Mouse (Mus musculus): ENCODE results near the gene Itpkb. TPM values are rescaled to one million over a fixed set of nuclear protein-coding genes. Genes with fewer than 3 reads are reported as not detected.

Gene Itpkb
- polyA plus RNA-seq, 1 experiment from 2014 or later, result 3.7 TPM

GRCm38 (mm10) chr1:180343434-180344210 lies 13.3 kb downstream of the Itpkb start:
- ATAC-seq (ENCODE audit: low FRiP score, low TSS enrichment), result no peak
- no peak overlapping the region for H3K9ac ChIP-seq (ENCODE audit: low read length)
- H3K27me3 ChIP-seq (ENCODE audit: control insufficient read depth, insufficient read depth, low read length), result no peaks in the 10 kb centered on the region
- TF ChIP-seq CTCF (IDR thresholded peaks at IDR 0.05; ENCODE audit: low read depth) (no peak), EP300 (optimal IDR thresholded peaks at IDR 0.05) (no peak)
- no peaks in the 10 kb centered on the region for H3K9me3 ChIP-seq (ENCODE audit: control insufficient read depth, low read length)
- H3K4me2 ChIP-seq (replicated peaks; ENCODE audit: low read depth), result no peak overlapping the region
- H3K27ac ChIP-seq (replicated peaks), result no peak overlapping the region
- peaks cover 3% of the 10 kb centered on the region; the same call in 1 of the 2 replicates for H3K4me1 ChIP-seq (replicated peaks; ENCODE audit: control insufficient read depth, insufficient read depth)
- 38% methylated on average over 8 of the region's 8 CpGs for WGBS
- H3K4me3 ChIP-seq (ENCODE audit: low read depth, low read length), result no peak overlapping the region
- H3K36me3 ChIP-seq (ENCODE audit: control insufficient read depth, insufficient read depth, low read length), result no peaks in the 10 kb centered on the region
- no peak for DNase-seq (ENCODE audit: low spot score)

- no peak for TF ChIP-seq EP300 (optimal IDR thresholded peaks at IDR 0.05)
- TF ChIP-seq CTCF (IDR thresholded peaks at IDR 0.05; ENCODE audit: low read depth), result no peak
- Histone ChIP-seq H3K27me3 (ENCODE audit: control insufficient read depth, insufficient read depth, low read length) (no peaks in the 10 kb centered on the region), H3K4me2 (replicated peaks; ENCODE audit: low read depth) (no peak overlapping the region), H3K36me3 (ENCODE audit: control insufficient read depth, insufficient read depth, low read length) (no peaks in the 10 kb centered on the region), H3K9ac (ENCODE audit: low read length) (no peak overlapping the region), H3K27ac (replicated peaks) (no peak overlapping the region), H3K4me1 (replicated peaks; ENCODE audit: control insufficient read depth, insufficient read depth) (peaks cover 3% of the 10 kb centered on the region; the same call in 1 of the 2 replicates), H3K4me3 (ENCODE audit: low read depth, low read length) (no peak overlapping the region), H3K9me3 (ENCODE audit: control insufficient read depth, low read length) (no peaks in the 10 kb centered on the region)
- DNase-seq (ENCODE audit: low spot score), result no peak
- 91% methylated on average over 5 of the region's 5 CpGs for WGBS
- ATAC-seq (ENCODE audit: low FRiP score, low TSS enrichment), result no peak
Measured at GRCm38 (mm10) chr1:180345098-180345497, 14.8 kb downstream of the Itpkb start.

DNA sequence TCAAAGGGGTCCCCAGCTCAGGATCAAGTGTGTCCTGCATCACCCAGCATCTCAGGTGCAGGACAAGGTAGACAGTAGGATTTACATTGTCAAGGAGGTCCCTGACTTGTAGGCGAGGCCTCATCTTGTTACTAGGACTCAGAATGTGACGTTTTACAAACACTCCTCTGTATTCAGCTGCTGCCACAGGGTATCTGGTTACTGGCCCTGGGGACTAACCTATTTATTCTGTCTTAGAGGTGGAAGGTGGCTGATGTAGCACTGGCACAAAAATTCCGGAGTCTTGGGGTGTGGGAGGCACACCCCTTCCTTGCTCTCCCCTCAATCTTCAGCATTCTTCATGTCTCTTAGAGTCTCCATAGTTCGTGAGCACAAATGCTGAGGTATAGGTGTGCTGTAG lies 16.8 kb downstream of the Itpkb start:
- Histone ChIP-seq H3K36me3 (ENCODE audit: control insufficient read depth, insufficient read depth, low read length) (no peaks in the 10 kb centered on the region), H3K4me3 (ENCODE audit: low read depth, low read length) (no peak overlapping the region), H3K9ac (ENCODE audit: low read length) (no peak overlapping the region), H3K4me2 (replicated peaks; ENCODE audit: low read depth) (no peak overlapping the region), H3K9me3 (ENCODE audit: control insufficient read depth, low read length) (no peaks in the 10 kb centered on the region), H3K27ac (replicated peaks) (no peak overlapping the region), H3K27me3 (ENCODE audit: control insufficient read depth, insufficient read depth, low read length) (no peaks in the 10 kb centered on the region), H3K4me1 (replicated peaks; ENCODE audit: control insufficient read depth, insufficient read depth) (peaks cover 3% of the 10 kb centered on the region; the same call in 1 of the 2 replicates)
- ATAC-seq (ENCODE audit: low FRiP score, low TSS enrichment) (no peak), DNase-seq (ENCODE audit: low spot score) (no peak)
- TF ChIP-seq EP300 (optimal IDR thresholded peaks at IDR 0.05) (no peak), CTCF (IDR thresholded peaks at IDR 0.05; ENCODE audit: low read depth) (no peak)
- 67% methylated on average over 4 of the region's 4 CpGs for WGBS

GRCm38 (mm10) chr1:180347907-180348306 lies 17.6 kb downstream of the Itpkb start:
- DNase-seq (ENCODE audit: low spot score), result no peak
- TF ChIP-seq CTCF (IDR thresholded peaks at IDR 0.05; ENCODE audit: low read depth), result no peak
- no peak for TF ChIP-seq EP300 (optimal IDR thresholded peaks at IDR 0.05)
- H3K4me1 ChIP-seq (replicated peaks; ENCODE audit: control insufficient read depth, insufficient read depth), result peaks cover 3% of the 10 kb centered on the region; the same call in 1 of the 2 replicates
- H3K27me3 ChIP-seq (ENCODE audit: control insufficient read depth, insufficient read depth, low read length), result no peaks in the 10 kb centered on the region
- no peak overlapping the region for H3K4me3 ChIP-seq (ENCODE audit: low read depth, low read length)
- no peak overlapping the region for H3K27ac ChIP-seq (replicated peaks)
- no peaks in the 10 kb centered on the region for H3K36me3 ChIP-seq (ENCODE audit: control insufficient read depth, insufficient read depth, low read length)
- no peaks in the 10 kb centered on the region for H3K9me3 ChIP-seq (ENCODE audit: control insufficient read depth, low read length)
- no peak overlapping the region for H3K4me2 ChIP-seq (replicated peaks; ENCODE audit: low read depth)
- WGBS, result 89% methylated on average over 6 of the region's 6 CpGs
- ATAC-seq (ENCODE audit: low FRiP score, low TSS enrichment), result no peak
- no peak overlapping the region for H3K9ac ChIP-seq (ENCODE audit: low read length)

GRCm38 (mm10) chr1:180349090-180349489 lies 18.8 kb downstream of the Itpkb start:
- H3K4me1 ChIP-seq (replicated peaks; ENCODE audit: control insufficient read depth, insufficient read depth), result no peaks in the 10 kb centered on the region
- no peaks in the 10 kb centered on the region for H3K36me3 ChIP-seq (ENCODE audit: control insufficient read depth, insufficient read depth, low read length)
- no peak overlapping the region for H3K4me2 ChIP-seq (replicated peaks; ENCODE audit: low read depth)
- H3K4me3 ChIP-seq (ENCODE audit: low read depth, low read length), result no peak overlapping the region
- no peak overlapping the region for H3K9ac ChIP-seq (ENCODE audit: low read length)
- DNase-seq (ENCODE audit: low spot score), result no peak
- ATAC-seq (ENCODE audit: low FRiP score, low TSS enrichment), result no peak
- no peaks in the 10 kb centered on the region for H3K9me3 ChIP-seq (ENCODE audit: control insufficient read depth, low read length)
- H3K27me3 ChIP-seq (ENCODE audit: control insufficient read depth, insufficient read depth, low read length), result no peaks in the 10 kb centered on the region
- TF ChIP-seq CTCF (IDR thresholded peaks at IDR 0.05; ENCODE audit: low read depth) (no peak), EP300 (optimal IDR thresholded peaks at IDR 0.05) (no peak)
- no peak overlapping the region for H3K27ac ChIP-seq (replicated peaks)

DNA sequence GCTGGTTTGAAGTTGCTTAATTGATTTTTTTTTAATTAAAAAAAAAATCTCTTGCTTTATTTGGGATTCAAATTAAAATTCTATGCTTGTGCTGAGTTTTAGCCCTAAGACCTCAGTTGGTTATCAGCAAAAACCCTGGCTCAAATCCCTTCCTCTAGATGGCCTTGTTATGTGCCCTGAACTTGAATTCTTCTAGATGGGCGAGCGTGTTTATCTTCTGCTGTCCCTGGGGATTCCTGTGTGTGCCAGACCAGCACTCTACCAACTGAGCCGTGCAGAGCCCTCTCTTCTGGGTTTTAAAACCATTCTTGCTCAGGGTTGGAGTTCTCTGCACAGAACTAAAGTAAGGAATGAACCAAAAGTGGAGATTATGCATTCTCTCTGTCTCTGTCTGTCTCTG lies 22.0 kb downstream of the Itpkb start:
- H3K9me3 ChIP-seq (ENCODE audit: control insufficient read depth, low read length), result no peaks in the 10 kb centered on the region
- DNase-seq (ENCODE audit: low spot score), result no peak

More for the DNA sequence above, 22.0 kb downstream of the Itpkb start:
- TF ChIP-seq EP300 (optimal IDR thresholded peaks at IDR 0.05) (no peak), CTCF (IDR thresholded peaks at IDR 0.05; ENCODE audit: low read depth) (no peak)
- Histone ChIP-seq H3K9ac (ENCODE audit: low read length) (no peak overlapping the region), H3K4me2 (replicated peaks; ENCODE audit: low read depth) (no peak overlapping the region), H3K27ac (replicated peaks) (no peak overlapping the region), H3K4me1 (replicated peaks; ENCODE audit: control insufficient read depth, insufficient read depth) (0 out of 2 replicates have a peak, but pooled peaks cover 2% of the 10 kb centered on the region), H3K4me3 (ENCODE audit: low read depth, low read length) (no peak overlapping the region), H3K36me3 (ENCODE audit: control insufficient read depth, insufficient read depth, low read length) (no peaks in the 10 kb centered on the region), H3K27me3 (ENCODE audit: control insufficient read depth, insufficient read depth, low read length) (no peaks in the 10 kb centered on the region)
- no peak for ATAC-seq (ENCODE audit: low FRiP score, low TSS enrichment)
- 36% methylated on average over 3 of the region's 3 CpGs for WGBS
